Mouse (Mus musculus) heart, postnatal 0 days (tissue): Measurements from ENCODE around the gene Pip4k2a.

Experiments used
- CTCF ChIP-seq: IDR thresholded peaks from 2 replicates; pipeline ENCODE4 v1.5.1; 2016; ENCODE audit warnings: antibody characterized with exemption, control low read depth, low read depth
- EP300 ChIP-seq: IDR thresholded peaks from 2 replicates; pipeline ENCODE4 v1.6.1; 2016; ENCODE audit warnings: antibody characterized with exemption, low read depth

DNA sequence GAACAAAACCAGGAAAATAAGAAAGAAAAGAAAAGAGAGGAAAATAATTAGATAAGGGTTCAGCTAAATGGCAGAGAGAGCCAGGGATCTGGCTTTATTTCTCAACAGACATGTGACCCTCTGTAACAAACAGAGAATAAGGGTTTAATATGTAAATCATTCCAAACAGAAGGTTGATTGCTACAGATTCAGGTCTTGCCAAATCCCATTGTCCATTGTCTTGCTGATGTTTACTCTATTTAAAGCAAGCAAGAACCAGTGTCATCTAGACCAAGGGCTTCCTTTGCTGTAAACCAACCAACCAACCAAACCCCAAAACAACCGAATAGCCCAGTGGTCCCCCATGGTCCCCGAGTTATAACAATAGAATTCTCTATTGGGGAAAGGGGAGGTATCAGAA, 20.1 kb upstream of the Pip4k2a start:
- TF ChIP-seq CTCF (no peak), EP300 (no peak)
